Mouse (Mus musculus) Muller cell, postnatal 12 days (primary cell): ENCODE measurements around the gene Gm2696.

Source experiments
- DNase-seq: peaks from one replicate; pipeline ENCODE4 v3.0.0-alpha.2; 2015; ENCODE audit errors: inconsistent ontology term

Gene Gm2696

GRCm38 (mm10) chr10:77846961-77847360 is 32.5 kb downstream of the Gm2696 start:
- DNase-seq, result no peak

- DNase-seq, result no peak
These were observed 33.1 kb downstream of the Gm2696 start for GRCm38 (mm10) chr10:77847538-77847937.

GRCm38 (mm10) chr10:77852559-77852958 is 38.1 kb downstream of the Gm2696 start, which contains the start of gene Gm10318:
Gm10318 (plus strand) TSS chr10:77852859.
- DNase-seq, result no peak

- no peak for DNase-seq
These were observed 47.2 kb downstream of the Gm2696 start, which contains the start of gene Gm3285 for GRCm38 (mm10) chr10:77861675-77862074. Gm3285 (plus strand) TSS chr10:77861975.

GRCm38 (mm10) chr10:77864067-77864761 is 49.7 kb downstream of the Gm2696 start:
- peak; percentile 32 for DNase-seq

- no peak for DNase-seq
These were observed 50.3 kb downstream of the Gm2696 start for GRCm38 (mm10) chr10:77864762-77865143.

- no peak for DNase-seq
These were observed 53.1 kb downstream of the Gm2696 start for GRCm38 (mm10) chr10:77867546-77867945.

- DNase-seq, result no peak
These were observed 55.2 kb downstream of the Gm2696 start for GRCm38 (mm10) chr10:77869651-77870050.

GRCm38 (mm10) chr10:77878985-77879384 is 64.5 kb downstream of the Gm2696 start:
- no peak for DNase-seq

- DNase-seq, result no peak
These were observed 65.8 kb downstream of the Gm2696 start for GRCm38 (mm10) chr10:77880305-77880704.

GRCm38 (mm10) chr10:77882553-77882952 is 68.1 kb downstream of the Gm2696 start:
- no peak for DNase-seq
